Mouse (Mus musculus) v-Abl transformed pro-B cells (cell line): ENCODE results near the gene Gm21983.

Source experiments
- in situ Hi-C, 2 experiments: fragments of 400-800 bp; cut with MboI; formaldehyde crosslinking; loops; one replicate each; pipeline ENCODE4 v1.15.1; 2025; ENCODE audit not compliant: unreplicated experiment in 2 of 2

Gene Gm21983

GRCm38 (mm10) chr7:27165007-27165655 is 15.8 kb downstream of the Gm21983 start:
- in situ Hi-C loops, result loop anchor here in 1 of 2 experiments (25.0 kb wide), 1 partner anchor 1022 kb away; the partner anchor contains the start of gene Dyrk1b

GRCm38 (mm10) chr7:27164112-27164947 is 16.6 kb downstream of the Gm21983 start:
- in situ Hi-C loops, result loop anchor here (5.0 to 25.0 kb wide), 3 partner anchors 113 to 1023 kb away; partner anchors contain the start of genes Dyrk1b (in 1 of the 2) and Zfp607b (in 1 of the 2)

GRCm38 (mm10) chr7:27163450-27163805 is 17.5 kb downstream of the Gm21983 start:
- in situ Hi-C loops, result loop anchor here (5.0 to 25.0 kb wide), 3 partner anchors 114 to 1024 kb away; partner anchors contain the start of genes Dyrk1b (in 1 of the 2) and Zfp607b (in 1 of the 2)

GRCm38 (mm10) chr7:27162780-27163449 is 18.0 kb downstream of the Gm21983 start:
- in situ Hi-C loops, result loop anchor here (5.0 to 25.0 kb wide), 3 partner anchors 114 to 1024 kb away; partner anchors contain the start of genes Dyrk1b (in 1 of the 2) and Zfp607b (in 1 of the 2)

GRCm38 (mm10) chr7:27161744-27162143 is 19.1 kb downstream of the Gm21983 start:
- in situ Hi-C loops, result loop anchor here (5.0 to 25.0 kb wide), 3 partner anchors 116 to 1026 kb away; partner anchors contain the start of genes Dyrk1b (in 1 of the 2) and Zfp607b (in 1 of the 2)

- in situ Hi-C loops, result loop anchor here (5.0 to 25.0 kb wide), 3 partner anchors 116 to 1026 kb away; partner anchors contain the start of genes Dyrk1b (in 1 of the 2) and Zfp607b (in 1 of the 2)
These were observed 20.0 kb downstream of the Gm21983 start for GRCm38 (mm10) chr7:27160921-27161320.

GRCm38 (mm10) chr7:27159882-27160281 is 21.0 kb downstream of the Gm21983 start:
- in situ Hi-C loops, result loop anchor here (5.0 to 25.0 kb wide), 3 partner anchors 117 to 1027 kb away; partner anchors contain the start of genes Dyrk1b (in 1 of the 2) and Zfp607b (in 1 of the 2)

- in situ Hi-C loops, result loop anchor here in 1 of 2 experiments (25.0 kb wide), 1 partner anchor 1028 kb away; the partner anchor contains the start of gene Dyrk1b
These were observed 21.6 kb downstream of the Gm21983 start for GRCm38 (mm10) chr7:27159256-27159655.

- in situ Hi-C loops, result loop anchor here in 1 of 2 experiments (25.0 kb wide), 1 partner anchor 1029 kb away; the partner anchor contains the start of gene Dyrk1b
These were observed 22.7 kb downstream of the Gm21983 start for GRCm38 (mm10) chr7:27158171-27158570.

- in situ Hi-C loops, result loop anchor here in 1 of 2 experiments (25.0 kb wide), 1 partner anchor 1031 kb away; the partner anchor contains the start of gene Dyrk1b
These were observed 24.9 kb downstream of the Gm21983 start for GRCm38 (mm10) chr7:27156005-27156404.

GRCm38 (mm10) chr7:27153205-27153764 is 27.6 kb downstream of the Gm21983 start, which contains the start of gene Cyp2t4:
TSS of gene Cyp2t4 (plus strand) at chr7:27153714.
- in situ Hi-C loops, result loop anchor here in 1 of 2 experiments (25.0 kb wide), 1 partner anchor 1034 kb away; the partner anchor contains the start of gene Dyrk1b

- in situ Hi-C loops, result loop anchor here (25.0 kb wide), 2 partner anchors 324 to 1374 kb away; partner anchors contain the start of genes Cyp2g1 (in 1 of the 2) and Hnrnpul1 (in 1 of the 2)
These were observed 44.4 kb downstream of the Gm21983 start for GRCm38 (mm10) chr7:27136410-27136996.

- in situ Hi-C loops, result loop anchor here (25.0 kb wide), 2 partner anchors 321 to 1371 kb away; partner anchors contain the start of genes Cyp2g1 (in 1 of the 2) and Hnrnpul1 (in 1 of the 2)
These were observed 47.1 kb downstream of the Gm21983 start for GRCm38 (mm10) chr7:27133757-27134156.

GRCm38 (mm10) chr7:27133156-27133555 is 47.7 kb downstream of the Gm21983 start:
- in situ Hi-C loops, result loop anchor here (25.0 kb wide), 2 partner anchors 321 to 1371 kb away; partner anchors contain the start of genes Cyp2g1 (in 1 of the 2) and Hnrnpul1 (in 1 of the 2)

GRCm38 (mm10) chr7:27132588-27132987 is 48.3 kb downstream of the Gm21983 start:
- in situ Hi-C loops, result loop anchor here (25.0 kb wide), 2 partner anchors 320 to 1370 kb away; partner anchors contain the start of genes Cyp2g1 (in 1 of the 2) and Hnrnpul1 (in 1 of the 2)

GRCm38 (mm10) chr7:27131387-27131786 is 49.5 kb downstream of the Gm21983 start:
- in situ Hi-C loops, result loop anchor here (25.0 kb wide), 2 partner anchors 319 to 1369 kb away; partner anchors contain the start of genes Cyp2g1 (in 1 of the 2) and Hnrnpul1 (in 1 of the 2)

GRCm38 (mm10) chr7:27130521-27131370 is 50.1 kb downstream of the Gm21983 start:
- in situ Hi-C loops, result loop anchor here (25.0 kb wide), 2 partner anchors 318 to 1368 kb away; partner anchors contain the start of genes Cyp2g1 (in 1 of the 2) and Hnrnpul1 (in 1 of the 2)
